Mouse (Mus musculus) embryonic facial prominence, embryonic 15.5 days (tissue): ENCODE measurements around the gene Fbn1. TPM values are rescaled to one million over a fixed set of nuclear protein-coding genes. Genes with fewer than 3 reads are reported as not detected.

Experiments used
- ATAC-seq: fragments of 200-750 bp; cut with Nextera tagmentation; 2 replicates; pipeline ENCODE4 v1.8.0; 2017; ENCODE audit warnings: low read depth, moderate TSS enrichment; ENCODE audit not compliant: insufficient number of reproducible peaks, low FRiP score, low TSS enrichment
- H3K27ac ChIP-seq: fragments of 300-500 bp; sonication (generic); replicated peaks from 2 replicates; pipeline ENCODE4 v1.5.1; 2015; ENCODE audit warnings: mild to moderate bottlenecking, inconsistent platforms
- H3K27me3 ChIP-seq: fragments of 300-500 bp; sonication (generic); 2 replicates; pipeline ENCODE4 v1.6.1; 2015; ENCODE audit warnings: inconsistent platforms
- H3K36me3 ChIP-seq: fragments of 300-500 bp; sonication (generic); 2 replicates; pipeline ENCODE4 v1.6.1; 2015; ENCODE audit warnings: mild to moderate bottlenecking, inconsistent platforms
- H3K4me1 ChIP-seq: fragments of 300-500 bp; sonication (generic); 2 replicates; pipeline ENCODE4 v1.6.1; 2015; ENCODE audit warnings: inconsistent platforms
- H3K4me2 ChIP-seq: fragments of 300-500 bp; sonication (generic); replicated peaks from 2 replicates; pipeline ENCODE4 v1.6.1; 2015; ENCODE audit warnings: mild to moderate bottlenecking, inconsistent platforms
- H3K4me3 ChIP-seq: fragments of 300-500 bp; sonication (generic); replicated peaks from 2 replicates; pipeline ENCODE4 v1.5.1; 2015; ENCODE audit warnings: mild to moderate bottlenecking, inconsistent platforms
- H3K9ac ChIP-seq: fragments of 300-500 bp; sonication (generic); 2 replicates; pipeline ENCODE4 v1.6.1; 2015; ENCODE audit warnings: inconsistent platforms
- H3K9me3 ChIP-seq: fragments of 300-500 bp; sonication (generic); replicated peaks from 2 replicates; pipeline ENCODE4 v1.6.1; 2016; ENCODE audit warnings: inconsistent platforms
- WGBS: fragments of 180-500 bp; shearing (Covaris S2); methylation state at CpG from one replicate; pipeline ENCODE4 v1.1.7; 2015; 5-methylcytosine and 5-hydroxymethylcytosine counted together
- polyA plus RNA-seq: library from polyadenylated mRNA; unstranded; fragments of >200 nt; fragmentation: Nextera tagmentation; extraction: Ambion mirVana; gene quantifications from 2 replicates; pipeline ENCODE4 v1.2.1, GENCODE M21; 2015

Gene Fbn1
- polyA plus RNA-seq, 1 experiment from 2014 or later: 24.5 TPM

GRCm38 (mm10) chr2:125498216-125498615 lies 9.6 kb downstream of the Fbn1 start:
- ATAC-seq: no peak
- no peak overlapping the region for H3K4me3 ChIP-seq
- no peak overlapping the region for H3K9ac ChIP-seq
- no peaks in the 10 kb centered on the region for H3K27me3 ChIP-seq
- peaks cover 2% of the 10 kb centered on the region for H3K36me3 ChIP-seq
- WGBS: 88% methylated on average over 7 of the region's 7 CpGs
- H3K9me3 ChIP-seq: no peaks in the 10 kb centered on the region
- H3K27ac ChIP-seq: no peak overlapping the region
- no peak overlapping the region for H3K4me2 ChIP-seq
- H3K4me1 ChIP-seq: no peaks in the 10 kb centered on the region

GRCm38 (mm10) chr2:125496696-125497095 lies 11.1 kb downstream of the Fbn1 start:
- no peak overlapping the region for H3K4me2 ChIP-seq
- ATAC-seq: no peak
- H3K9ac ChIP-seq: no peak overlapping the region
- H3K27ac ChIP-seq: no peak overlapping the region
- H3K4me1 ChIP-seq: 0 out of 2 replicates have a peak, but pooled peaks cover 4% of the 10 kb centered on the region
- no peaks in the 10 kb centered on the region for H3K27me3 ChIP-seq
- WGBS: 92% methylated on average over 5 of the region's 5 CpGs
- no peaks in the 10 kb centered on the region for H3K9me3 ChIP-seq
- H3K36me3 ChIP-seq: peaks cover 2% of the 10 kb centered on the region
- H3K4me3 ChIP-seq: no peak overlapping the region

GRCm38 (mm10) chr2:125494831-125495812 lies 12.7 kb downstream of the Fbn1 start:
- no peaks in the 10 kb centered on the region for H3K9me3 ChIP-seq
- 86% methylated on average over 20 of the region's 20 CpGs for WGBS
- no peak for ATAC-seq
- 0 out of 2 replicates have a peak, but pooled peaks cover 4% of the 10 kb centered on the region for H3K4me1 ChIP-seq
- H3K4me3 ChIP-seq: no peak overlapping the region
- no peaks in the 10 kb centered on the region for H3K27me3 ChIP-seq
- H3K9ac ChIP-seq: no peak overlapping the region
- no peaks in the 10 kb centered on the region; the same call in none of the 2 replicates for H3K36me3 ChIP-seq
- H3K27ac ChIP-seq: no peak overlapping the region
- H3K4me2 ChIP-seq: no peak overlapping the region

GRCm38 (mm10) chr2:125494291-125494690 lies 13.5 kb downstream of the Fbn1 start:
- Histone ChIP-seq H3K36me3 (no peaks in the 10 kb centered on the region; the same call in none of the 2 replicates), H3K9ac (no peak overlapping the region), H3K4me3 (no peak overlapping the region), H3K27ac (no peak overlapping the region), H3K4me2 (no peak overlapping the region), H3K9me3 (no peaks in the 10 kb centered on the region), H3K27me3 (no peaks in the 10 kb centered on the region), H3K4me1 (0 out of 2 replicates have a peak, but pooled peaks cover 4% of the 10 kb centered on the region)
- WGBS: 88% methylated on average over 2 of the region's 2 CpGs
- no peak for ATAC-seq

GRCm38 (mm10) chr2:125492050-125492900 lies 15.5 kb downstream of the Fbn1 start:
- H3K4me2 ChIP-seq: no peak overlapping the region
- ATAC-seq: no peak
- H3K9me3 ChIP-seq: no peaks in the 10 kb centered on the region
- no peaks in the 10 kb centered on the region for H3K27me3 ChIP-seq
- no peak overlapping the region for H3K27ac ChIP-seq
- H3K9ac ChIP-seq: no peak overlapping the region
- 73% methylated on average over 15 of the region's 15 CpGs for WGBS
- H3K4me1 ChIP-seq: 0 out of 2 replicates have a peak, but pooled peaks cover 4% of the 10 kb centered on the region
- H3K36me3 ChIP-seq: no peaks in the 10 kb centered on the region; the same call in none of the 2 replicates
- no peak overlapping the region for H3K4me3 ChIP-seq

- H3K4me2 ChIP-seq: no peak overlapping the region
- no peak overlapping the region for H3K4me3 ChIP-seq
- no peak overlapping the region for H3K27ac ChIP-seq
- no peak overlapping the region for H3K9ac ChIP-seq
- H3K36me3 ChIP-seq: no peaks in the 10 kb centered on the region
- 0 out of 2 replicates have a peak, but pooled peaks cover 4% of the 10 kb centered on the region for H3K4me1 ChIP-seq
- no peak for ATAC-seq
- no peaks in the 10 kb centered on the region for H3K9me3 ChIP-seq
- 97% methylated on average over 1 of the region's 1 CpGs for WGBS
- H3K27me3 ChIP-seq: no peaks in the 10 kb centered on the region
These were observed 17.8 kb downstream of the Fbn1 start for GRCm38 (mm10) chr2:125489979-125490378.

- ATAC-seq: no peak
- no peak overlapping the region for H3K9ac ChIP-seq
- H3K4me3 ChIP-seq: no peak overlapping the region
- H3K27me3 ChIP-seq: no peaks in the 10 kb centered on the region
- H3K9me3 ChIP-seq: no peaks in the 10 kb centered on the region
- WGBS: 76% methylated on average over 9 of the region's 9 CpGs
- no peak overlapping the region for H3K27ac ChIP-seq
- H3K4me1 ChIP-seq: peaks cover 3% of the 10 kb centered on the region
- no peak overlapping the region for H3K4me2 ChIP-seq
- H3K36me3 ChIP-seq: no peaks in the 10 kb centered on the region
These were observed 22.9 kb downstream of the Fbn1 start for GRCm38 (mm10) chr2:125484910-125485309.

GRCm38 (mm10) chr2:125484164-125484563 lies 23.6 kb downstream of the Fbn1 start:
- no peak overlapping the region for H3K9ac ChIP-seq
- no peak for ATAC-seq
- H3K27ac ChIP-seq: no peak overlapping the region

GRCm38 (mm10) chr2:125481531-125482317 lies 26.1 kb downstream of the Fbn1 start:
- Histone ChIP-seq H3K4me1 (peaks cover 3% of the 10 kb centered on the region), H3K27ac (no peak overlapping the region), H3K9me3 (no peaks in the 10 kb centered on the region), H3K27me3 (no peaks in the 10 kb centered on the region), H3K9ac (no peak overlapping the region), H3K4me3 (no peak overlapping the region), H3K4me2 (no peak overlapping the region), H3K36me3 (peaks cover 7% of the 10 kb centered on the region; the same call in 1 of the 2 replicates)
- no peak for ATAC-seq
- WGBS: 91% methylated on average over 9 of the region's 9 CpGs

More at GRCm38 (mm10) chr2:125484164-125484563, 23.6 kb downstream of the Fbn1 start:
- H3K27me3 ChIP-seq: no peaks in the 10 kb centered on the region
- no peaks in the 10 kb centered on the region for H3K9me3 ChIP-seq
- no peak overlapping the region for H3K4me3 ChIP-seq
- no peaks in the 10 kb centered on the region for H3K36me3 ChIP-seq
- H3K4me1 ChIP-seq: peaks cover 3% of the 10 kb centered on the region
- H3K4me2 ChIP-seq: no peak overlapping the region

GRCm38 (mm10) chr2:125481116-125481515 lies 26.7 kb downstream of the Fbn1 start:
- Histone ChIP-seq H3K27ac (no peak overlapping the region), H3K9ac (no peak overlapping the region), H3K9me3 (no peaks in the 10 kb centered on the region), H3K36me3 (peaks cover 13% of the 10 kb centered on the region; the same call in 1 of the 2 replicates), H3K27me3 (no peaks in the 10 kb centered on the region), H3K4me3 (no peak overlapping the region), H3K4me1 (peaks cover 3% of the 10 kb centered on the region), H3K4me2 (no peak overlapping the region)
- 83% methylated on average over 4 of the region's 4 CpGs for WGBS
- ATAC-seq: no peak
